Mouse (Mus musculus): Measurements from ENCODE around the gene Ralgapa1. TPM values are rescaled to one million over a fixed set of nuclear protein-coding genes. Genes with fewer than 3 reads are reported as not detected.
"Not testable (repeated sequence)": the region's sequence is repeated elsewhere in the genome, so short reads cannot be mapped to it uniquely, and the experiment has no call there.

The Ralgapa1 gene
- polyA plus RNA-seq, 1 experiment from 2014 or later, result 28.4 TPM

DNA sequence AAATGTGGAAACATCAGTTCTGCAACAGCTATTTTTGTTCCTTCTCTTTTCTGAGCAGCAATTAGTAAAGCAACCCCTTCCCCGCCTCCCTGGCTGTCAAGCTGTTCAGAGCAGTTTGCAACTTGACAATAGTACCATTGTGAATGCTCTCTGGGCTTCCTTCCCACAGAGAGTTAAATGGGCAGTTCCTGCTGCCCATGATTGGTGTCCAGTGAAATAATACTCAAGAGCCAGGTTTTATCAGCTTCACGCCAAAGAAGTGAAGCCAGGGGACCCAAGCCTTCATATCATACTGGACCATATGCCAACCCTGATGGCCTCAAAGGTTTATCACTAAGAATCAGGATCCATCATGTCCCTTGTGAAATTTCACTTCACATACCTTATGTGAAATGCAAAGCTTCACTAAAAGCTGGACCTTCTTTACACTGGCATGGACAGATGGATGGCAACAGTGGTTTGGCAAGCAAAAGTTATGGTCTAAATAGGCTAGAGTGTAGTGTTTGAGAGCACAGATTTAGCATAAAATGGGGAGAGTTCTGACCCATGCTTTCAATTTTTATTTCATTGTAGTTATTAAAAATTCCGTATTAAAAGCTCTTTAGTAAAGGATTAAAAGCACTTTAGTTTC lies 198.2 kb downstream of the Ralgapa1 start:
- 26% methylated on average over 3 of the region's 3 CpGs for WGBS
- no peaks in the 10 kb centered on the region for H3K36me3 ChIP-seq
- H3K4me2 ChIP-seq (replicated peaks), result no peak overlapping the region
- H3K4me3 ChIP-seq, result no peak overlapping the region
- no peak overlapping the region for H3K27ac ChIP-seq
- H3K9ac ChIP-seq, result no peak overlapping the region
- H3K27me3 ChIP-seq, result 0 out of 2 replicates have a peak, but pooled peaks cover 3% of the 10 kb centered on the region
- peaks cover 5% of the 10 kb centered on the region for H3K4me1 ChIP-seq
- peak; percentile 54 for ATAC-seq (ENCODE audit: low FRiP score)
- H3K9me3 ChIP-seq (replicated peaks), result no peaks in the 10 kb centered on the region

DNA sequence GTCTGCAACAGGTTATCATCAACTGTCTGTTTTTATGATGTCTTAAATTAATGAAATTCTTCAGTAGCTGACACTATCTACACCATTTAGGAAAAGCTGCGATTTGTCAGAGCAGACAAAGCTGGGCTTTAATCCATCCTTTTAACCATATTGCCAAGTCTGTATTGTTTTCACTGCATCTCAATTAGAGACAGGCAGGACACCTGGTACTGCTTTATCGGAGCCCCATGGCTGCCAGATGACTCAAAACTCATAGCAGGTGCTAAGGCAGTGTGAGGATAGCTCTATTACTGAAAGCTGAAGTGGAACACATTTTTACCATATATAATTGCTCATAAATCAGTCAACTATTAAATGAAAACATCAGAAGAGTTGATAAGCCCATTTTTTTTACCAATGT lies 200.6 kb downstream of the Ralgapa1 start:
- ATAC-seq (ENCODE audit: low FRiP score), result no peak
- no peak overlapping the region for H3K27ac ChIP-seq
- no peaks in the 10 kb centered on the region for H3K36me3 ChIP-seq
- WGBS, result 58% methylated on average over 2 of the region's 2 CpGs
- peaks cover 5% of the 10 kb centered on the region for H3K4me1 ChIP-seq
- 0 out of 2 replicates have a peak, but pooled peaks cover 3% of the 10 kb centered on the region for H3K27me3 ChIP-seq
- no peak overlapping the region for H3K9ac ChIP-seq
- no peaks in the 10 kb centered on the region for H3K9me3 ChIP-seq (replicated peaks)
- no peak overlapping the region for H3K4me2 ChIP-seq (replicated peaks)
- H3K4me3 ChIP-seq, result no peak overlapping the region

DNA sequence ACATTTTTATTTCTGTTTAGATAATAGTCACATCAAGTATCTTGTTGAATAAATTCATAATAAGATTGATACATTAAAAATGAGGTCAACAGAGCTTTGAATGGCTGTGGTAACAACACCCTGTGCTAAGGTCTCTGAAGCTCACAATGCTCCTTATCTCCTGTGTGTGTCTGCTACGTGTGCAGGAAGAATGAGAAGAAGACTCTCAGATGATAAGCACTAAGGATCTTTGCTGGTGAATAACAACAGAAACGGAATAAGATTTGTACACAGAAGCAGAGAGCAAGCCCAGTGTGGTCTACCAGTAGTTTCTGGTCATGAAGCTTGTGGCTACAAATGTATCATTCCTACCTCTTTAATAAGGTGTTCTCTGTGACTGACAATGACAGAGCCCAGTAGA lies 210.2 kb downstream of the Ralgapa1 start:
- Histone ChIP-seq H3K4me1 (0 out of 2 replicates have a peak, but pooled peaks cover 4% of the 10 kb centered on the region), H3K27me3 (no peaks in the 10 kb centered on the region), H3K4me3 (no peak overlapping the region), H3K9me3 (replicated peaks) (no peaks in the 10 kb centered on the region), H3K4me2 (replicated peaks) (no peak overlapping the region), H3K27ac (no peak overlapping the region), H3K9ac (no peak overlapping the region), H3K36me3 (no peaks in the 10 kb centered on the region)
- no peak for ATAC-seq (ENCODE audit: low FRiP score)
- WGBS, result 72% methylated on average over 2 of the region's 2 CpGs

DNA sequence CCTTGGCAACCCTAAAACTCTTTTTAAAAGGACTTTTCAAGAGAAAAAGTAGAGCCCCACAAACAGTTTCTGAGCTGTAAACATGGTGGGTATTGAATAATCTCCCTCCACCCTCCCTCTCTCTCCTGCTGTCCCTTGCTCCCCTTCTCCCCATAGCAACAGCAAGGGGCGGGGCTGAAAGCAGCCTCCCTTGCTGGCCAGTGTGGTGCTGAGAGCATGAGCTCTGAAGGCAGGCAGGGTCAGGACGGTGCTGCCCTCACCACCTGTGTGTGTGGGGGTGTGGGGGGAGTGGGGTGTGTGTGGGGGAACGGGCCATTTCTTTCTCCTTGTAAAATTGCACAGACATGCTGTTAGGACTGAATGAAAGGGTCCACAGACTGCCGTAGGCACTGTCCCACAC lies 213.1 kb downstream of the Ralgapa1 start:
- Histone ChIP-seq H3K4me1 (0 out of 2 replicates have a peak, but pooled peaks cover 4% of the 10 kb centered on the region), H3K36me3 (no peaks in the 10 kb centered on the region), H3K27ac (no peak overlapping the region), H3K9me3 (replicated peaks) (no peaks in the 10 kb centered on the region), H3K9ac (no peak overlapping the region), H3K4me2 (replicated peaks) (no peak overlapping the region), H3K27me3 (no peaks in the 10 kb centered on the region), H3K4me3 (no peak overlapping the region)
- WGBS, result 27% methylated on average over 4 of the region's 4 CpGs
- ATAC-seq (ENCODE audit: low FRiP score), result 0 out of 2 replicates have a peak, but pooled peaks have one; percentile 60

DNA sequence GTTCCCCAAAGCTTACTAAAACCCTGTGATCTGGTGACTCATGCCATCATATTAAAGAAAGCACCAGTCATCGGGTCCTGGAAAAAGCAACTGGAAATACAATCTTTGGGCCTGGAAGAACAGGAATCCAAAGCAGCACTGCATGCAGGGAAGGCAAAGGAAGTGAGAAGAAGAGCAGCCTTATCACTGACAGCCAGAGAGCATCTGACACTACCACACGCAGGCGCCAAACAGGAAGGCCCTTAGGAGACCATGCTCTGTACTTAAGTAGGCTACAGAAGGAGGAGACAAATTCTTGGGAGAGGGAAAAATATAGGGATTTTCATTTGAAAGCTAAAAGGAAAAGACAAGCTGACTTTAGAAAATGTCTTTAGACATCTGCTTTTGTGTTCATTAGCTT lies 216.6 kb downstream of the Ralgapa1 start:
- ATAC-seq (ENCODE audit: low FRiP score), result no peak
- 77% methylated on average over 3 of the region's 3 CpGs for WGBS
- Histone ChIP-seq H3K27ac (no peak overlapping the region), H3K27me3 (peaks cover 29% of the 10 kb centered on the region), H3K4me3 (no peak overlapping the region), H3K36me3 (no peaks in the 10 kb centered on the region), H3K9me3 (replicated peaks) (no peaks in the 10 kb centered on the region), H3K4me1 (peaks cover 18% of the 10 kb centered on the region), H3K9ac (no peak overlapping the region), H3K4me2 (replicated peaks) (no peak overlapping the region)

DNA sequence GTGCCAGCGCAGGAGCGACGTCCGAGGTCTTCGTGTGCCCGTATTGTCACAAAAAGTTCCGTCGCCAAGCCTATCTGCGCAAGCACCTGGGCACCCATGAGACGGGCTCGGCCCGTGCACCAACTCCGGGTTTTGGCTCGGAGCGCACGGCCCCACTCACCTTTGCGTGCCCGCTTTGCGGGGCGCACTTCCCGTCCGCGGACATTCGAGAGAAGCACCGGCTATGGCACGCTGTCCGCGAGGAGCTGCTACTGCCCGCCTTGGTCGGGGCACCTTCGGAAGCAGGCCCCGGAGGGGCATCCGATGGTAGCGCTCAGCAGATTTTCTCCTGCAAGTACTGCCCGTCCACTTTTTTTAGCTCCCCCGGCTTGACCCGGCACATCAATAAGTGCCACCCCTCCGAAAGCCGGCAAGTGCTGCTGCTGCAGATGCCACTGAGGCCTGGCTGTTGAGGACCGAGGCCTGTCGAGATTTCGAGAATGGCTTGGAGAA lies 220.4 kb downstream of the Ralgapa1 start:
- peak overlapping the region; percentile 6; the same call in 1 of the 2 replicates for H3K9ac ChIP-seq
- peak overlapping the region; percentile 49 for H3K4me3 ChIP-seq
- H3K27ac ChIP-seq, result no peak overlapping the region
- no peak for ATAC-seq (ENCODE audit: low FRiP score)
- peak overlapping the region; percentile 92 for H3K4me2 ChIP-seq (replicated peaks)
- peaks cover 68% of the 10 kb centered on the region for H3K27me3 ChIP-seq
- H3K4me1 ChIP-seq, result peaks cover 23% of the 10 kb centered on the region
- no peaks in the 10 kb centered on the region for H3K36me3 ChIP-seq
- WGBS, result 3% methylated on average over 42 of the region's 42 CpGs
- no peaks in the 10 kb centered on the region for H3K9me3 ChIP-seq (replicated peaks)

DNA sequence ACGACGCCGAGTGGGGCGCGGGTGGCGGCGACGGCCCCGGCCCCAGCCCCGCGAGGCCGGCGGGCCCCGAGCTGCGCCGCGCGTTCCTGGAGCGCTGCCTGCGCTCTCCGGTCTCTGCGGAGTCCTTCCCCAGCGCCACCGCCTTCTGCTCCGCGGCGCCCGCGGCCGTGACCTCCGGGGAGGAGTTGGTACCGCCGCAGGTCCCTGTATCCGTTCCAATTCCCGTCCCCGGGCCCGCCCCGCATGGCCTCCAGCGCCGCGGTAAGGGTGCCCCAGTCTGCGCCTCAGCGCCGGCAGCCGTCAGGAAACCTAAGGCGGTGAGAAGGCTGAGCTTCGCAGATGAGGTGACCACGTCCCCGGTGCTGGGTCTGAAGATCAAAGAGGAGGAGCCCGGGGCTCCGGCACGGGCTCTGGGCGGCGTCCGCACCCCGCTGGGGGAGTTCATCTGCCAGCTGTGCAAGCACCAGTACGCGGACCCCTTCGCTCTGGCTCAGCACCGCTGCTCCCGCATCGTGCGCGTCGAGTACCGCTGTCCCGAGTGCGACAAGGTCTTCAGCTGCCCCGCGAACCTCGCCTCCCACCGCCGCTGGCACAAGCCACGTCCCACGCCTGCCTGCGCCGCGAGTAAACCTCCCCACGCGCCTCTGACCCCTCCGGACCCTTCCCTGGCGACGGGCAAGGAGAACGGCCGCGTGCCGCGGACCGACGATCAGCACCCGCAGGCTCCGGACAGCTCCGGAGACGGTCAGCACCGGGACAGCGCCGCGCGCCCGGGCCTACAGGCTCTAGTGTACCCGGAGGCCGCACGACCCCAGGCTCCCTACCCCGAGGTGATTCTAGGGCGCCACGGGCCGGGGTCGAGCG lies 221.1 kb downstream of the Ralgapa1 start:
- H3K27me3 ChIP-seq, result peaks cover 73% of the 10 kb centered on the region
- WGBS, result under 1% methylated on average over 89 of the region's 109 CpGs

DNA sequence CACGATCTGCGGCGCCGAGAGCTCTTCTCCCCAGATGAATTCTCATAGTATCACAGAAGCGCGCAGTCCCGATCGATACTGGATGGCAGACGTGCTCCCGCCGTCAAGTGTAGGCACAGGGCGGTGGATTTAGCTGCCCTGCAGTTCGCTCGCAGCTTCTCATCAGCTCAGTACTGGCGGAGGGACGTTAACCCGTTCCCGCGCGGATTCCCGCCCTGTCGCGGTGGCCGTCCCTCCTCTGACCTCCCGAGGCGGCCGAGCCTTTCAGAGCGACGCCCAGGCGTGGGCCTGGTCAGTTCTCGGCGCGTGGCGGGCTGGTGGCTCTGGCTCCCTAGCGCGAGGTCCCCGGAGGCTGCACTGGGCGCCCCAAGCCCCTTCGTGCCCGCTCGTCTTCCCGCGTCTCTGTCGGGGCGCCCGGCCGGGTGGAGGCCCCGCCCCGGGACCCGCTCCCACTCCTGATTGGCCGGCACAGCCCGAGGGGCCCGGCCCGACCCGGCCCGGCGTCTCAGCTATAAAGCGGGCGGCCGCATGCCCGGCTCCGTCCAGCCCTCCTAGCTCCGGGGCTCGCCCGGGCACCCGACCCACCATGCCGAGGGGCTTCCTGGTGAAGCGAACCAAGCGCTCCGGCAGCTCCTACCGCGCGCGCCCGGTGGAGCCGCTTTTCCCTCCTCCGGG lies 221.9 kb downstream of the Ralgapa1 start, which contains the start of gene Insm2:
TSS of gene Insm2 (plus strand) at position 541 of the 675 bp plus-strand sequence.
- WGBS, result 0% methylated on average over 69 of the region's 77 CpGs
- Histone ChIP-seq H3K4me2 (replicated peaks) (peak within 1 kb of the TSS; percentile 92), H3K27me3 (peaks cover 76% of the 10 kb centered on the region), H3K27ac (no peak within 1 kb of the TSS), H3K9ac (peak within 1 kb of the TSS; percentile 40), H3K36me3 (no peaks in the 10 kb centered on the region), H3K4me3 (peak within 1 kb of the TSS; percentile 49), H3K4me1 (peaks cover 23% of the 10 kb centered on the region), H3K9me3 (replicated peaks) (no peaks in the 10 kb centered on the region)
- ATAC-seq (ENCODE audit: low FRiP score), result peak; percentile 78

More for the DNA sequence above, 221.1 kb downstream of the Ralgapa1 start:
- no peaks in the 10 kb centered on the region for H3K36me3 ChIP-seq
- H3K4me1 ChIP-seq, result peaks cover 23% of the 10 kb centered on the region
- peak; percentile 60 for ATAC-seq (ENCODE audit: low FRiP score)
- no peaks in the 10 kb centered on the region for H3K9me3 ChIP-seq (replicated peaks)
- peak overlapping the region; percentile 40 for H3K9ac ChIP-seq
- H3K4me2 ChIP-seq (replicated peaks), result peak overlapping the region; percentile 92
- no peak overlapping the region for H3K27ac ChIP-seq
- peak overlapping the region; percentile 49 for H3K4me3 ChIP-seq

DNA sequence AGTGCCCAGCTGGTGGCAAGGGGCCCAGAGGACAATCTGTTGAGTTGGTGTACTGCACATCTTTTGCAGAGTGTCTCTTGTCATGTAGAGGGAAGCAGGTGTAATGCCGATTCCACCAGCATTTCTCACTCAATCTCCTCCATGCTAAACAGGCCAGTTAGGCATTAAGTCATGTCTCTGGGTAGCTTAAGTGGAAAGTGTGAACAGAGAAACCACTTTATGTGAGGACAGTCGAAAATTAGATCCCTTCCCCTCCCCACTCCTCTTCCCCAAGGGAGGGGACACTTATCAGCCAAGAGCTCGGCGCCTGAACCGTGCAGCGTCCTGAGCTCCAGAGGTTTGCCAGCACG lies 222.5 kb downstream of the Ralgapa1 start:
- no peaks in the 10 kb centered on the region for H3K9me3 ChIP-seq (replicated peaks)
- peaks cover 76% of the 10 kb centered on the region for H3K27me3 ChIP-seq
- peak overlapping the region; percentile 92 for H3K4me2 ChIP-seq (replicated peaks)
- H3K4me1 ChIP-seq, result peaks cover 23% of the 10 kb centered on the region
- no peaks in the 10 kb centered on the region for H3K36me3 ChIP-seq
- H3K9ac ChIP-seq, result no peak overlapping the region; the same call in 1 of the 2 replicates
- H3K4me3 ChIP-seq, result peak overlapping the region; percentile 49
- H3K27ac ChIP-seq, result no peak overlapping the region
- 5% methylated on average over 7 of the region's 7 CpGs for WGBS
- ATAC-seq (ENCODE audit: low FRiP score), result no peak

DNA sequence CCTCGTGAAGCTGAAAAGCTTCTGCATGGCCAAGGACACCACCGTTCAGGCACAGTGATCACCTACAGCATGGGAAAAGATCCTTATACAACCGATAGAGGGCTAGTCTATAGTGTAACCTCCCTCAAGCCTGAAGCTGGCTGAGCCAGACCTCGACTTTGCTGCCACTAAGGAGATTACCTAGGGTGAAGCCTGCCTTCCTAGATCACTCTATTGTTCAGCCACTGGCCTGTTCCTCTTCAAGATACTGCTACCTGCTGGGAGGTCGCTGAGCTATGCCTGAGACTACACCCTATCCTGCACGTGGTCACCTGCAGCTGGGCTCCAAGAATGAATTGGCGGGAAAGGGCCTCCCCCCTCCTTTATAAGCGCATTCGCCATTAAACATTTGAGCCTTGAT lies 234.0 kb downstream of the Ralgapa1 start:
- not testable (repeated sequence) for H3K27me3 ChIP-seq; H3K36me3 ChIP-seq; H3K27ac ChIP-seq; ATAC-seq (ENCODE audit: low FRiP score); H3K9me3 ChIP-seq (replicated peaks); H3K4me2 ChIP-seq (replicated peaks); H3K9ac ChIP-seq; H3K4me3 ChIP-seq; H3K4me1 ChIP-seq
- 55% methylated on average over 9 of the region's 9 CpGs for WGBS

DNA sequence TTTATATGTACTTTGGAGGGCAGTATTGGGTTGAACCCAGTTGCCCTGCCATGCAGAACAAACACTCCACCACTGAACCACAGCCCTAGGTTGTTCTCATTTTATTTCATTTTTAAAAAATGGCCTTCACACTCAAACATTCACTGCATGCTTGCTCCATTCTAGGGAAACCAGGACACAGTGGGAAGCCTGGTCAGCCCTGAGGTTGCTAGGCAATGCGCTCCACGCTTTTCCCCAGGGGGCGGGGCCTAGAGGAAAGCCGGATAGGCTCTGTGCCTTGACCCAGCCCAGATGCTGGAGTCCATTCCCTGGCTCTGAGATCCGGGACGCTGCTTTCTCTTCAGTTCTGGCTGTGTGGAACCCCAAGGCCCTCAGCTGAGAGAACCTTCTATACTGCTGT lies 247.2 kb downstream of the Ralgapa1 start:
- Histone ChIP-seq H3K27me3 (no peaks in the 10 kb centered on the region), H3K4me1 (peaks cover 6% of the 10 kb centered on the region; the same call in 1 of the 2 replicates), H3K9me3 (replicated peaks) (no peaks in the 10 kb centered on the region), H3K4me3 (no peak overlapping the region), H3K9ac (no peak overlapping the region), H3K27ac (no peak overlapping the region), H3K4me2 (replicated peaks) (no peak overlapping the region), H3K36me3 (no peaks in the 10 kb centered on the region)
- ATAC-seq (ENCODE audit: low FRiP score), result peak; percentile 61; the same call in 1 of the 2 replicates
- 2% methylated on average over 6 of the region's 6 CpGs for WGBS

DNA sequence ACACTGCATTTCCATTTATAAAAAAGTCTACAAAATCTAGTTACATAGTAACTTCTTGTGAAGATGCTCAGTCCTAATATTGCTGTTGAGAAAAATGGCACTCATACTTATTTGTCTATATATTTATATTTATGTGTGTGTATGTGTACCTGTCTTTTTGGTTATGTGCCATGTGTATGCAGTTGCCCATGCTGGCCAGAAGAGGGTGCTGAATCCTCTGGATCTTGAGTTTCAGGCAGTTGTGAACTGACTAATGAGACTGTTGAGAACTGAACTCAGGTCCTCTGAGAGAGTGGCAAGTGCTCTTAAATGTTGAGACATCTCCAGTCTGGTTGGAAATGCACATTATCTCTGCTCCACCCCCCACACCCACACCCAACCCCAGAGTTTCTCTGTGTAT lies 247.9 kb downstream of the Ralgapa1 start:
- Histone ChIP-seq H3K27ac (no peak overlapping the region), H3K4me2 (replicated peaks) (no peak overlapping the region), H3K9me3 (replicated peaks) (no peaks in the 10 kb centered on the region), H3K4me1 (peaks cover 6% of the 10 kb centered on the region; the same call in 1 of the 2 replicates), H3K4me3 (no peak overlapping the region), H3K27me3 (no peaks in the 10 kb centered on the region), H3K36me3 (no peaks in the 10 kb centered on the region), H3K9ac (no peak overlapping the region)
- ATAC-seq (ENCODE audit: low FRiP score), result no peak
